8 mouse cellular contexts compared by ENCODE assay signal in genomic region chr4:134117012-134117411, GRCm38 (mm10). TPM values are rescaled to one million over a fixed set of nuclear protein-coding genes. Genes with fewer than 3 reads are reported as not detected.
DNase-seq lines count a peak whose midpoint lies in the region; TF ChIP-seq lines count a peak whose summit lies in the region.
"Had no signal": no experiment of that assay in that cellular context is flagged by ENCODE, and none has a peak within 500 bp of the region (broad histone marks: within the 10 kb centered on the region; RNA-seq: fewer than 3 reads in every experiment).

No protein-coding gene starts in this region.

- H3K4me3 ChIP-seq in spleen, adult 2 months (ENCODE audit: extremely low read depth, insufficient read depth, insufficient read length), result no peak overlapping the region
- H3K4me3 ChIP-seq: intestine, embryonic 15.5 days had no signal

- WGBS in spleen, adult 2 months, result 6% methylated on average over 8 of the region's 8 CpGs

- 0 out of 2 replicates have a peak, but pooled peaks have one; percentile 9 for TF ChIP-seq CTCF in spleen, adult 2 months (IDR thresholded peaks at IDR 0.05; ENCODE audit: extremely low read depth, insufficient read depth, insufficient read length, insufficient replicate concordance)

- H3K27me3 ChIP-seq in spleen, adult 2 months (ENCODE audit: control insufficient read depth, insufficient read depth, low read length), result no peaks in the 10 kb centered on the region
- H3K27me3 ChIP-seq: intestine, embryonic 15.5 days had no signal

- TF ChIP-seq POLR2A in spleen, adult 2 months (IDR thresholded peaks at IDR 0.05; ENCODE audit: low read depth, low read length), result peak; percentile 57; the same call in 1 of the 2 replicates

- DNase-seq in spleen, adult 2 months (ENCODE audit: low read depth in 1 of 2, low spot score in 2 of 2), result peak; percentile 81 to 89
- DNase-seq in spleen, adult 12 weeks (ENCODE audit: low spot score), result no peak
- peak; percentile 94 for DNase-seq in induced T-regulatory cell, adult 2 months (ENCODE audit: low read depth)
- DNase-seq in naive thymus-derived CD4-positive, alpha-beta T cell, adult 2 months (ENCODE audit: low read depth), result peak; percentile 91
- DNase-seq in right cerebral cortex, postnatal 36 days (ENCODE audit: low spot score in 2 of 2), result no peak
- no peak for DNase-seq in kidney, postnatal 25 days
- no peak for DNase-seq in layer of hippocampus, adult 9-10 months (ENCODE audit: low spot score)

- H3K36me3 ChIP-seq in spleen, adult 2 months (ENCODE audit: control insufficient read depth, insufficient read depth, low read length), result no peaks in the 10 kb centered on the region
- H3K36me3 ChIP-seq: intestine, embryonic 15.5 days had no signal

- H3K27ac ChIP-seq in spleen, adult 2 months (ENCODE audit: insufficient read depth, low read length), result peak overlapping the region; percentile 99
- H3K27ac ChIP-seq: intestine, embryonic 15.5 days had no signal

- H3K4me1 ChIP-seq in spleen, adult 2 months (ENCODE audit: control insufficient read depth, insufficient read depth, insufficient read length), result peaks cover 65% of the 10 kb centered on the region

RNA-seq across cellular contexts. Expression of gene Sh3bgrl3, which starts 11.6 kb away (rescaled TPM):
- polyA plus RNA-seq in spleen, adult 2 months (2012; rRNA removed), result 1,465 and 2,211 TPM in 2 replicates

RNA-seq across cellular contexts. Expression of gene Ubxn11, which starts 14.6 kb away (rescaled TPM):
- polyA plus RNA-seq in spleen, adult 2 months (2012; rRNA removed), result 33.7 and 43.0 TPM in 2 replicates

RNA-seq across cellular contexts. Expression of gene Cd52, which starts 22.1 kb away (rescaled TPM):
- 400 and 461 TPM in 2 replicates for polyA plus RNA-seq in spleen, adult 2 months (2012; rRNA removed)

RNA-seq across cellular contexts. Expression of gene Crybg2, which starts 56.4 kb away (rescaled TPM):
- 4.3 and 5.3 TPM in 2 replicates for polyA plus RNA-seq in spleen, adult 2 months (2012; rRNA removed)

Comparison
In these comparisons a context has a peak if more than half of its experiments do, and no peak if none do; other contexts are left out.
1. DNase-seq: peak in spleen, adult 2 months (2 of 2), induced T-regulatory cell, adult 2 months (single experiment) and naive thymus-derived CD4-positive, alpha-beta T cell, adult 2 months (single experiment); none in spleen, adult 12 weeks (single experiment), right cerebral cortex, postnatal 36 days (0 of 2), kidney, postnatal 25 days (0 of 2) and layer of hippocampus, adult 9-10 months (single experiment).